Mouse (Mus musculus): ENCODE results near the gene Rptor. TPM values are rescaled to one million over a fixed set of nuclear protein-coding genes. Genes with fewer than 3 reads are reported as not detected.
"Not testable (repeated sequence)": the region's sequence is repeated elsewhere in the genome, so short reads cannot be mapped to it uniquely, and the experiment has no call there.

Rptor gene
- total RNA-seq, 2 experiments from 2014 or later = 23.6 to 25.9 TPM

DNA sequence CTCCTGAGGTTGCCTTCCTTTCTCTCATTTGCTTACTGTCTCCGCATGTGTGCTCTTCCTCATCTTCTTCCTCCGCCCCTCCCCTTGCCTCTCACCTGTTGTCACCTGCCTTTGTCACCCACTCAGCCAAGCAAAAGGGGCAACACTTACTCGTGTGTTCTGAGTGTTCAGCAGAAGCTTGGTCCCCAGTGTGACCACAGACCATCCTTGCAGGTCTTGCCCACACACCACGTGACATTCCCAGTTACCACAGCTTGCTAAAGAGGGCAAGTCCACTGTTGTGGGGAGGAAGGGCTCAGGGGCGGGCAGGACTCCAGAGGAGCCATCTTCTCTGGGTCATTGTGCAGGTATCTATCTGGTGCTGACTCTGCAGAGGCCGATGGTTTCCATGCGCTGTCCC is 40.6 kb downstream of the Rptor start:
- no peak for DNase-seq
- intact Hi-C loops (cut with DNase I) = no loop called here

DNA sequence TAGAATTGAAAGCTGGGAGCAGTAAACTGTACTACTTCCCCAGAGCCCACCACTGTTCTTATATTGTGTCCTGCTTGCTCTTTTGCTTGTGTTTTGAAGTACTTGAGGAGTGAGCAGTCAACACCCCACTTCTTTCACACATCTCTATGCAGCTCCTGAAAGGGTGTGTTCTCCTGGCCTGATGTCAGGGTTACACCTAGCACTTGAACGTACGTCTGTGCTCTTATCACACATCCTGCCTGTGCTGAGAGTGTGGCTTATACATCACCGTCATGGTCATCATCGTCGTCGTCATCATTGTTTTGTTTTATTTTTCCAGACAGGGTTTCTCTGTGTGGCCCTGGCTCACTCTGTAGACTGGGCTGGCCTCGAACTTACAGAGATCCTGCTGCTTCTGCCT is 41.4 kb downstream of the Rptor start:
- no peak for DNase-seq
- intact Hi-C loops (cut with DNase I) = no loop called here

DNA sequence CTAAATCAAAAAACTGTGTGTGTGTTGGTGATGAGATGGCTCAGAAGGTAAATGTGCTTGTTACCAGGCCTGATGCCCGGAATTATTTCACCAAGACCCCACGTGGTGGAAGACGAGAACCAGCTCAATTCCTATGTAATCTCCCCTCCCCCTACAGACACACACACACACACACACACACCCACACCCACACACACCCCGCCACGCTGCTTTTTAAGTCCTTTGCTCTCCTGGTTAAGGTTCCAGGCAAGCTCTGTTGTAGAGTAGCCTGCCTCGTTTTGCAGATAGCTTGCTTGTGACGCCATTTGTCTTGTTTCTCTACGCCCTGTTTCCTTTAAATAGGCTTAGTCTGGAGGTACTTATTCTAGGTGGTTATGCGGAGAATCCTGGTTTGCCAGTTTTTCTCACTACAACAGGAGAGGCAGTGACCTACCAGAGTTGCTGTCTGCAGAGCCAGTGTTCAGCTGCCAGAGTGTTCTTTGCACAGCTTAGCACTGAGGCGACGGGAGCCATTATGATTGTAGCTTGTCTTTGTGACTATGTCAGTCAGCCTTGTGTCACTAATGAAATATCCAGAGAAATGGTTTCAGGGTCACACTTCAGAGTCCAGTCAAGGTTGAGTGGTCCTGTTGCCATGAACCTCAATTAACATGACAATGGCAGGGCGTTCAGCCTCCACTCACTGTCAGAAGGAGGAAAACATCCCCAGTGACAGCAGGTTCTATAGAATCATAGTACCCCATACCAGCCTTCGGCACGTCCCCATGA is 42.1 kb downstream of the Rptor start:
- intact Hi-C loops (cut with DNase I) = no loop called here
- no peak for DNase-seq

DNA sequence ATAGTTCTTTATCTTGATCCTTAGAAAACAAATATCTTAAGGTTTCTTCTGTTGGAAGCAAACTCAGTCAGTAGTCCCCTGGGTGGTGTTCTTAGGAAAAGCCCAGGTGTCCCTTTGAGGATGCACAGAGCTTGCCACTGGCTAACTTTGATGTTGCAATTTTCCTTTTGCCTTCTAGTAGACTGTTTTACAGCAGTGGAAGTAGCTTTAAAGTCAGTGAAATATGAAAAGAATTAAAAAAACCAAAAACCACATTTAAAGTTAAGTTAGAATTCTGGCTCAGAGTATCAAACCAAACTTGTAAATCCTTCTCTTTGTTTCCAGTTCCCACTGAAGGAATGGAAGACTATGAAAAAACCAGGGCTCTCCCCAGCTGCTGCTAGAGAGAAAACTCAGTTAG is 47.8 kb downstream of the Rptor start:
- intact Hi-C loops (cut with DNase I) = no loop called here

DNA sequence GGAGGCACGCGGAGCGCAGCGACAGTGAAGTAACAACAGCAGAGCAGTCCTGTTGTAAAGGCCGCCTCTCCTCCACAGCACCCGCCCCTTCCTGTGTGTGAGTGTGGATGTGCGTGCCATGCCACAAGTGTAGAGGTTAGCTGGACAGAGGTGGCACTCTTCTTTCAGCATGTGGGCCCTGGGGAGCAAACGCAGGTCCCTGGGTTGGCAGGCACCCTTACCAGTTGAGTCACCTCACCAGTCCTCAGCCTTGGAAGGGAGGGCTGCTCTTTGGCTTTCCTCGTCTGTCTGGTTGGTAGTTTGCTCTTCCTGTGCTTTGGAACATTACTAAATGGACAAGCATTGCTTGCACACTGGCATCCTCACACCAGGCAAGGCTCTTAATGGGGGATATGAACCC is 50.6 kb downstream of the Rptor start:
- no peak for DNase-seq
- intact Hi-C loops (cut with DNase I) = no loop called here

More for the DNA sequence above, 47.8 kb downstream of the Rptor start:
- no peak for DNase-seq

DNA sequence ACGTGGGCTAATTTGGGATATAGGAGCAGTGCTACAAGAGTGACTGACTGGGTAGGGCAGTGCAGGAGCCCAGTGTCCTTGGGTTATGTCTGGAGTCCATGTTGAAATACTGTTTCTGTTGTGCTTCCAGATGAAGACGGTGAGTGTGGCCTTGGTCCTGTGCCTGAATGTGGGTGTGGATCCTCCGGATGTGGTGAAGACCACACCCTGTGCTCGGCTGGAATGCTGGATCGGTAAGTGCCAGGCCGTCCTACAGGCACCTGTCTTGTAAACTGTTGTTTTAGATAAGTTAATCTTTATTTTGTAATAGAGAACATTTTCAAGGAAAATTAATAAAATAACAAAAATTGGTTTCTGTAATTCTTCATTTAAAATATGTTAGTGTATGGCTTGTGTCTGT is 54.8 kb downstream of the Rptor start:
- no peak for DNase-seq
- intact Hi-C loops (cut with DNase I) = no loop called here

DNA sequence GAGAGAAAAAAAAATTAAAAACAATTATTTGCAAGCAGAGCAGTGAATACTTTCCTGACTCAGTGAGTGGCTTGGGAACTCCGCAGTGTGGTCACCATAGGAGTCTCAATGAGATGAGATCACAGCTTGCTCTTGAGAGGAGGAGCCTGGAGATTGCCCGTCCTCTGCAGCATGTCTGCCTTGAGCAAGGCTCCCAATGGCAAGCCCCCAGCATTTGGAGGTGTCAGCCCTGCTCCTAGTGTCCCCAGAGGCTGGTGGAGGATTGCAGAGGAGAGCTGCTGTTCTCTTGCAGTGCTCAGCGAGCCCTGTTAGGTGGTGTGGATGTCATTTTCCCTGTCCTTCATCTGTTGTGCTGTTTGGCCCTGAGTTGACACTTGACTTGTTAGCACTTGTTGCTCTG is 56.6 kb downstream of the Rptor start:
- no peak for DNase-seq
- intact Hi-C loops (cut with DNase I) = no loop called here

DNA sequence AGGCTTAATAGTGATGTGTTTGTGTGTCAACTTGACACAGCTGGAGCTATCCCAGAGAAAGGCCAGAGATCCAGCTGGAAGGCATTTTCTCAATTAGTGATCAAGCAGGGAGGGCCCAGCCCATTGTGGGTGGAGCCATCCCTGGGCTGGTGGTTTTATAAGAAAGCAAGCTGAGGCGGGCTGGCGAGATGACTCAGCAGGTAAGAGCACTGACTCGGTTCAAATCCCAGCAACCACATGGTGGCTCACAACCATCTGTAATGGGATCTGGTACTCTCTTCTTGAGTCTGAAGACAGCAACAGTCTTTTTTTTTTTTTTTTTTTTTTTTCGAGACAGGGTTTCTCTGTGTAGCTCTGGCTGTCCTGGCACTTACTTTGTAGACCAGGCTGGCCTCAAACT is 58.8 kb downstream of the Rptor start:
- not testable (repeated sequence) for DNase-seq

DNA sequence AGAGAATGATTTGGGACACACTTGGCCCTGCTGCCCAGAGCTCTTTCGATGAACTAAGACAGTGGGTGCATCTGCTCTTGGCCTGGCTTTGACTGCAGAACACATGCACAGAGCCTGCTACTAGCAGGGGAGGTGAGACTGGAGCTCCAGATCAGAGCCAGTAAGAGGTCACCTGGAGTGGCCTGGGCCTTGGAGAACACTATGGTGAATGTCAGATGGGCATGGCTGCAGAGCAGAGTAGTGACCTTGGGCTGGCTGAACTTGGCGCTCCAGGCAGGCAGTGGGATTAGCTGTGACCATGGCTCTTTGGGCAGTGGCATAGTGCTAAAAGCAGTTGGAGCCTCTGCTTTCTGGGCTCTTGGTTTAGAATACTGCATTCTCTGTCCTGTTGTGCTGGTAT is 61.2 kb downstream of the Rptor start:
- intact Hi-C loops (cut with DNase I) = no loop called here
- peak in 1 of 2 experiments; percentile 11 for DNase-seq

More for the DNA sequence above, 58.8 kb downstream of the Rptor start:
- intact Hi-C loops (cut with DNase I) = not testable (repeated sequence)

DNA sequence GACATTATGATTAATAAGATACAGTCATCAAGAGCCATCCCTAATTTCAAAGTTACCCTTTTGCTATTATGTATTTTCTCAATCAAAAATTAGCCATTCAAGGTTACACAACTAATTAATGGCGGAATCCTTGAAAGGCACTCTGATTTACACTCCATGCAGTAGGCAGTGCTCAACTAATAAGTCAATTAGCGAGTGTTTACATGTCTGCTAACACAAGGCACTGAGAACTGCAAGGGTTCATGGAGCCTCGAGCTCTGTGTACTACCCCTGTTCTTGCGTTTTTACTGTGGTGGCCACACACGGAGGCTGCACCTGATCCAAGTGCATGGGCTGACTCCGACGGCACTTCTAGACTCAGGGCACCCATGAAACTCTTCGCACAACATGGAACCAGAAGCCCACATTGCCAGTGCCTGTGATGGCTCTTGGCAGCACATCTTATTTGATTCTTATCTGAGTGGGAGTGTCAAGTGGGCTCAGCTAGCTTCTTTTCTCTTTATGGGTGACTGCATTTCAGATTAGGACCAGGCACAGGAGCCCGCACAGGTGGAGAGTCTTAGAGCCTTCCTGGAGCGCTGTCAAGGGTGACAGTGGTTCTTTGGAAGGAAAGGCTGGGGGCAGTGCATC is 62.1 kb downstream of the Rptor start:
- no peak for DNase-seq
- intact Hi-C loops (cut with DNase I) = no loop called here

DNA sequence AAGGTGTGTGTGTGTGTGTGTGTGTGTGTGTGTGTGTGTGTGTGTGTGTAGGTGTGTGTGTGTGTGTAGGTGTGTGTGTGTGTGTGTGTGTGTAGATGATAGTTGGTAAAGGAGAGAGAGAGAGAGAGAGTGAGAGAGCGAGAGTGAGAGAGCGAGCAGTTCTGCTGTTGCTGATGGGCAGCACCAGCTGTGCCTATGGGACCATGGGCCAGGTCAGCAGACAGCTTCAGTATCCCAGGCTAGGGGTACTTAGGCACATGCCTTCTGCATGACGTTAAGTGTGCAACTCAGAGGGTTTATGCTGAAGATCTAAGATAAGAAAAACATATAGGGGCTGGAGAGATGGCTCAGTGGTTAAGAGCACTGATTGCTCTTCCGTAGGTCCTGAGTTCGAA is 62.6 kb downstream of the Rptor start:
- DNase-seq = no peak
- intact Hi-C loops (cut with DNase I) = no loop called here

DNA sequence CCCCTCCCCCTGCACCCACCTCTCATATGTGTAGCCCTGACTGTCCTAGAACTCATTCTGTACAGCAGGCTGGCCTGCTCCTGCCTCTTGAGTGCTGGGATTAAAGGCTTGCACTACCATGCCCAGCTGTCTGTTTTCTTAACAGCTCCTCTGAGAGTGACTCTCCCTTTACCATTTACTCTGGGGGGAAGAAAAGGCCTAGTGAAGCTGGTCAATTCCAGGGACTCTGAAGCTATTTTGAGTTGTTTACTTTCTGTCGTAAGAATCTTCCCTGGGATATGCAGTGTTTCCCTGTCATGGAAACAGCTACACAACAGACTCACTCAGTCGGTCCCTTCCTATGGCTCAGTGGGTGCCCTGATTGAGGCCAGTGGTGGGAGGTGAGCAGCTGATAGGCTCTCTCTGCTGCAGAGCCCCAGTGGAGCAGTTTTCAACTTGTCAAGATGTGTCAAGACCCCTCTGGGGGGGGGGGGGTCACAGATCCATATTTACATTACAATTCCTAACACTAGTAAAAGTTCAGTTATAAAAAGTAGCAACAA is 63.9 kb downstream of the Rptor start:
- no peak for DNase-seq
- intact Hi-C loops (cut with DNase I) = no loop called here

DNA sequence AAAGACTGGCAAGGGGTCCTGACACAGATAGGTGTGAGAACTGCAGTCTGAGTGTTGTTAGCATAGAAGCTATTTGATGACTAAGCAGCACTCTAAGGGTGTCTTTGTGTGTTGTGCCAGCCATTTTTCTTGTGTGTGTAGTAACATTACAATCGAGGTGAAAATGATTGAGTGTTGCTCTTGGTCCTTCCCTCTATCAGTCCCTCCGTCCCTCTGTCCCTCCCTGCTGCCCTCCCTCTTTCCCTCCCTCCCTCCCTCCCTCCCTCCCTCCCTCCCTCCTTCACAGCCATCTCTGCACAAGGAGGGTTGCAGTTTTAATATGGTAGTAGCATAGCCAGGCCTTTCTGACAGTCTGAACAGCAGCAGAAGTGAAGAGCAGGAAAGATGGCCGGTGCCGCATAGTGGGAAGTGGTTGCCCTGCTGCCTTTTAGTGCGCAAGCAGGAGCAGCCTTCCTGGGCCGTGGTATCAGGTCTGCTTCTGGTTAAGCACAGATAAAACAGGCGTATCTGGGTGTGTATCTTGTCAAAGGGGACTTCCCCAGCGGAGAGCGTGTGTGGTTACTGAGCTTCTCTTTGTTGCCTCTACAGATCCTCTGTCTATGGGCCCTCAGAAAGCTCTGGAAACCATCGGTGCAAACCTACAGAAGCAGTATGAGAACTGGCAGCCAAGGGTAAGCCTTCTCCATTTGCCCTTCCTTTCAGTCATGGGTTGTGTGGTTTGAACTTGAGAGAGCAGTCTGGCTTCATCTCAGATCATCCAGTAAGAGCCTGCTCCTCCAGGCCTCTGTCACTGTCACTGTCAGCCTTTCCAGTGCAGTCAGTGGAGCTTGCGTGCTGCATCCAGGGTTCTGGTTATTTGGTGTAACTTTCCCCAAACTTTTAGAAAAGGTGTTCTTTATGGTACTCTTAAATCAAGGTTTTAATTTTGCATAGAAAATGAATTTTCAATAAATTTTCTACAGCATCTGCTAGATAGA is 68.3 kb downstream of the Rptor start:
- intact Hi-C loops (cut with DNase I) = no loop called here
- no peak for DNase-seq

DNA sequence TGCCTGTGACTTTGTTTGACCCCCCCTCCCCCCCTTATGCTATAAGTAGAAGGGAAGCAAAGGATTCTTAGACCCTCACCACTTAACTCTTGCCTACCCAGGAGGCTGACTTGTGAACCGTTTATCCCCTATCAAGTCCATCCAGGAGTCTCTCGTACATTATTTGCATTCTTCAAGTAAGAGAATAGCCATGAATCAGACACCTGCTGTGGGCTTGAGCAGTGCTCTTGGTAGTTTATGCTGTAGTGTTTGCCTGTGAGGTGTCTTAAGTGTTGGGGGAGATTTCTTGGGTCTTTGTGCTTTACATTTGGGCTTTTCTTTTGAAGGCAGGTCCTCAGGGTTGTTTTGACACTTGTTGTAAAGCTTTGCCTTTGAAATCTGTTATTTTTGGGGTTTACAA is 69.3 kb downstream of the Rptor start:
- no peak for DNase-seq
- intact Hi-C loops (cut with DNase I) = no loop called here

DNA sequence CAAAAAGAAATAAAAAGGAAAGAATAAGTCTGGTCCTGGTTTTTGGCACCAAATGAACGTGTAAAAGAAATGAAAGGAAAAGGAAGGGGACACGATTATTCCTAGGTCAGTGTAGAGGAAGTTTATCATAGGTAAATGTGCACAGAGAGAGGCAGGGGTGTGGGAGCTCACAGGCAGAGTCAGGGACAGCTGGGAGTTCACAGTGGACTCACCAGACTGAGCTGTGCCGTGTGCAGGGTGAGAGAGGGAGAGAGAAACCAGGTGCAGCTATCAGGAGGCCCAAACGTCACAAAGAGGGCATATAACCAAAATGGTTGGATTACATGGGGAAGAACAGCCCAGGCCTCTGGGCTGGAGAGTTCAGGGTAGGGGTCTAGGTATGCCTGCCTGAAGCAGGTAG is 70.1 kb downstream of the Rptor start:
- DNase-seq = no peak
- intact Hi-C loops (cut with DNase I) = no loop called here

DNA sequence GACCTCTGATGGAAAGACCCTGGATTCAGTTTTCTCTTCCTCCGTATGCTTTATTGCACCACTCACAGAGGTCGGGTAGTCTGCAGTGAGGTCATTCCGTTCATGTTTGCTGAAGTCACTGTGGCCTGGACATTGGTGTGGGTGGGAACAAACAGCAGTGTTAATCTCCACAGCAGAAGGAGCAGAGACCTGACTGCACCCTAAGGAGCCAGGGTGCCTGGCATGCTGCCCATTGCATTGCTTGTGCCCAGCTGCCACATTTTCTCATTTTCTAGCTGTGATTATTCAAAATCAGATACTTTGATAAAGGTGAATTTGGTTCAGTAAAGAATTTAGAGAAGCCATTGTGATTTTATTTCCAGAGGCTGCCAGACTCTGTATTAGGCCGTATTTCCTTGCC is 72.1 kb downstream of the Rptor start:
- no peak for DNase-seq

DNA sequence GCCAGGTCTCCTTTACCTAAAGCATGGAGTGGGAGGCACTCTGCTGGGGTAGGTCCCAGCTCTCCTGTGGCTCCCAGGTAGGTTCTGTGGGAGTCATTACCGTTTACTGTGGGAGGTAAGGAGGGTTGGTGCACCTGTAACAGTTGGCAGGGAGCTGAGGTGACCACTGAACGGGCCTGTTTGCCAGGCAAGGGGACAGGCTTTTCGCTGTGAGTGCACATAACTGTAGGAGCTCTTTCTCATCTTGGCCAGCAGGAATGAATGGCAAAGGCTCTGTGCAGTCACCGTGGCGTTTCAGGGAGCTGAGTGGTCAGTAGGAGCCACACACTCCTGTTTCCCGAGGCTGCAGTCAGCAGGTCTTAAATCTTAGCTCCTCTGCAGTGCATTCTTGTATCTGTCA is 72.8 kb downstream of the Rptor start:
- no peak for DNase-seq
- intact Hi-C loops (cut with DNase I) = no loop called here

More for the DNA sequence above, 72.1 kb downstream of the Rptor start:
- intact Hi-C loops (cut with DNase I) = no loop called here

DNA sequence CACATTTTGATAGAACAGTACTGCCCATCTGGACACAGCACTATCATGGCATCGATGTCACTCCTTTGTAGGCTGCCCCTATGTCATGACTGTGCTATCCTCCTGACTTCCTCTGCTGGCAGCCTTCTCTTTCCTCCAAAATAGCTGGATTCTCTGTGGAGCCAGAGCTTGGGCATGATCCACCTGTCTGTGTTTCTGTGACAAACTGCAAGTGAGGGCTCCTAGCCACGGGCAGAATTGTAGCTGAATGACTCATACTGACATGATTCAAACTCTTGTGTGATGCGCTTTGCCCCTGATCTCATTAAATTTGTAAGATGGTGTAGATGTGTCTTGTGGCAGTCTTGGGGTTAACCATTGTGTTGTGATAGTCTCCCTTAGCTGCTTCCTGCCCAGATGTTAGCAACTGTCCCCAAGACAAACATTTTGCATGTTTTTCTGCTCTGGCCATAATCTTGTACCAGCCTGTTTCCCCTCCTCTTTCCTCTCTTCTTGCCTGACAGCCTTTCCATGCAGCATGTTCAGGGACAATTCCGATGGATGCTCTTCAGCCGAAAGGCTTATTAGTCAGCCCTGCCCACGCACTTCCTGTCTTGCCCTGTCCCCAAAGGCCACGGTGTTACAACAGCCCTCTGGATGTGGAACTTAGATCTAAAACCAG is 74.2 kb downstream of the Rptor start:
- intact Hi-C loops (cut with DNase I) = no loop called here
- no peak for DNase-seq

DNA sequence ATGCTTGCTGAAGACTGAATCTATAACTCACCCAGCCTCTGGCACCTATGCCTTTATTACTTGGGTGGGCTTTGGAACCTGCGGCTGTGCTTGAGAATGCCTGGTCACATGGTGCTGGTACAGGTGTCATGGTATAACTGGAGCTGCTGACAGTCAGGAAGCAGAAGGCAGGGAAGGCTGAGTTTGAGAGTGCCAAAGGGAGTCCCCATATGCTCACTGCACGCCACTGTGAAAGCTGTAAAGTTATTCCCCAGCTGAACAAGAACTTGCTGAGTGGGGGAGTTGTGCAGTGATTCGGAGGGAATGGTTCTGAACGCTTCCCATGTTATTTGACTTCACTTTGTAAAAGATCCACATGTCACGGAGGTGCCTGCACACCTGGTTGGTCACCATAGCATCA is 75.7 kb downstream of the Rptor start:
- intact Hi-C loops (cut with DNase I) = no loop called here

DNA sequence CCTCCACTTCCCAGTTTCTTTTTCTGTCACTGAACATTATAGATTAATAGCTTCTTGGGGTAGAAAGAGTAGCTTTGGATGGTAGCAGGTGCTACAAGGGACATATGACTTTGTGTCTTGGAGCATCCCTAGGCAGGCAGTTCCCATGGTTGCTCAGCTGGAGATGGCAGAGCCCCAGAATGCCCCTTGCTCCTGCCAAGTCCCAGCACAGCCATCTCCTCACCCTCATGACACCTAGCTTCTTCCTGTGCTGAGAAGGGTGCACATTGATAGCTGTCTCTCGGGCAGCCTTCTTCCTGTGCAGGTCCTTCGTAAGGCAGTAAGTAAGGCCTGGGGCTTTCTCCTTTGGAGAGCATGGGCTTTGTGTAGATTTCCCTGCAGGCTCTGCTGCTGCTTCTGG is 78.0 kb downstream of the Rptor start:
- no peak for DNase-seq
- intact Hi-C loops (cut with DNase I) = no loop called here

More for the DNA sequence above, 75.7 kb downstream of the Rptor start:
- no peak for DNase-seq
